Mouse (Mus musculus): Measurements from ENCODE around the gene Tas2r119. TPM values are rescaled to one million over a fixed set of nuclear protein-coding genes. Genes with fewer than 3 reads are reported as not detected.

The Tas2r119 gene
- polyA plus RNA-seq, 1 experiment from 2014 or later, result not detected

DNA sequence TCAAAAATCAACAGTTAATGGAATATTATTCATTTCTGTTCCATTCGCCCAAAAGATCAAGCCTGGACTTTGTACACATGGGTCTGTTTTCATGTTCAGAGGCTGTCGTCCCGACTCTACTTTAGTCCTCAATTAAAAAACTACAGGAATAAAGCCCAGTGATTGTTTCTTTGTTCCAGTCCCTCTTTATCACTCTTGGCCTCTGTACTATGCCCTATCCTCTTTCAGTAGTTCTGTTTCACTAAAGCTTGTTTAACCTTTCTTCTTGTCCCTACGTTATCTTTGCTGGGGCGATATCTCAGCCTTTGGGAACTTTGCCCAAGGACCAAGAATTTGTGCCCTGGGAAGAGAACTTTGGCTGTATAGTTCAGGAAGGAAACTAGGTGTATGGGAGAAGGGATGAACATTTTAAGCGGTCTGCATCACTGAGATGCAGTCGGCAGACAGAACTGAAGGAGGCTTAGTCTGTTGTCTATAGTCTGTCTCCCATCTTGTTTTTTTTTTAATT is 49.9 kb downstream of the Tas2r119 start:
- H3K36me3 ChIP-seq, result no peaks in the 10 kb centered on the region
- H3K9me3 ChIP-seq, result no peaks in the 10 kb centered on the region
- no peaks in the 10 kb centered on the region for H3K27me3 ChIP-seq (replicated peaks)
- ATAC-seq, result peak; percentile 85
- H3K4me2 ChIP-seq (replicated peaks), result no peak overlapping the region
- no peak overlapping the region for H3K9ac ChIP-seq
- WGBS, result 68% methylated on average over 7 of the region's 7 CpGs
- no peak overlapping the region for H3K27ac ChIP-seq
- no peak overlapping the region for H3K4me3 ChIP-seq (replicated peaks)
- H3K4me1 ChIP-seq (replicated peaks), result no peaks in the 10 kb centered on the region

Other genes starting within 250 kb of the Tas2r119 start
- 15.8 and 16.0 TPM in 2 replicates for gene Sema5a, start 67.5 kb downstream of the Tas2r119 start, polyA plus RNA-seq (2015; fragmentation: Nextera tagmentation; extraction: Ambion mirVana)